In the genomic region with DNA sequence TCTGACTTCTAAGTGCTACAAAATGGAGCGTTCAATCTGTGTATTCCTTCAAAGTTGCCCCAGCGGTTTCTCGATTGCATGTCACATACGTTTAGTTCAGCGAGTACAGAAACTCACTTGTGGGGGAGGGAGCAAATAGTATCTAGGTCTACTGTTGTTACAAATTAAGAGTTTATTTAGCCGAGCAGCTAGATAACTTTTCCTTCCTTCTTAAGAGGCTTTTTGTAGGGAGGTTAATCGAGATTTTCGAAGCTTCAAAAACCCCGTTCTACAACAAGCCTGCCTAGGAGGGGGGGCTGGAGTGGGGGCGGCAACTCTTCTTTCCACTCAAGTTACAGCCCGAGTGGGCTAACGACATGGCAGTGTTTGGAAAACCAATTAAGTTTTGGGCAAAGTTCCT, we compare ENCODE assay signal across 9 mouse cellular contexts. TPM values are rescaled to one million over a fixed set of nuclear protein-coding genes. Genes with fewer than 3 reads are reported as not detected.
A peak's percentile ranks its signal among the peaks of the same experiment; 100 is the strongest.
DNase-seq lines count a peak whose midpoint lies in the region; ATAC-seq and TF ChIP-seq lines count a peak whose summit lies in the region.
"Had no signal": no experiment of that assay in that cellular context is flagged by ENCODE, and none has a peak within 500 bp of the region (broad histone marks: within the 10 kb centered on the region; RNA-seq: fewer than 3 reads in every experiment).

No protein-coding gene starts in this region.

- intact Hi-C loops in left cerebral cortex, adult 2 months (cut with DNase I) = no loop called here

- peak overlapping the region; percentile 70 for H3K4me3 ChIP-seq in left cerebral cortex, adult 2 months
- peak overlapping the region; percentile 86 for H3K4me3 ChIP-seq in embryonic fibroblast, embryonic 13.5 days (ENCODE audit: insufficient read depth, low read length)
- peak overlapping the region; percentile 75 for H3K4me3 ChIP-seq in neural tube, embryonic 15.5 days (replicated peaks)

- TF ChIP-seq POLR2A in embryonic fibroblast, embryonic 13.5 days (IDR thresholded peaks at IDR 0.05; ENCODE audit: low read depth, low read length) = no peak

- no peaks in the 10 kb centered on the region for H3K4me1 ChIP-seq in embryonic fibroblast, embryonic 13.5 days (ENCODE audit: control insufficient read depth, insufficient read depth, low read length)
- peaks cover 23% of the 10 kb centered on the region for H3K4me1 ChIP-seq in neural tube, embryonic 15.5 days

- H3K36me3 ChIP-seq in neural tube, embryonic 15.5 days = no peaks in the 10 kb centered on the region

- H3K9me3 ChIP-seq in neural tube, embryonic 15.5 days (replicated peaks) = no peaks in the 10 kb centered on the region

- 3% methylated on average over 12 of the region's 12 CpGs for WGBS in neural tube, embryonic 15.5 days

- no peak for TF ChIP-seq CTCF in left cerebral cortex, adult 2 months (IDR thresholded peaks at IDR 0.05)
- TF ChIP-seq CTCF in embryonic fibroblast, embryonic 13.5 days (IDR thresholded peaks at IDR 0.05; ENCODE audit: borderline replicate concordance, insufficient read depth, low read length) = no peak

- DNase-seq in left cerebral cortex, adult 2 months (ENCODE audit: extremely low spot score in 1 of 2, low spot score in 2 of 2) = peak in 1 of 2 experiments; percentile 12
- DNase-seq in left cerebral cortex, adult 11 months (ENCODE audit: low spot score) = no peak
- DNase-seq in kidney, postnatal 25 days = peak; percentile 39 to 65
- no peak for DNase-seq in thymus, postnatal 36 days
- DNase-seq in right cerebral cortex, postnatal 25 days = no peak

- peak; percentile 7; the same call in 1 of the 2 replicates for ATAC-seq in neural tube, embryonic 15.5 days (ENCODE audit: low FRiP score)
- ATAC-seq in frontal cortex, adult (ENCODE audit: low TSS enrichment) = no peak

- no peak overlapping the region for H3K27ac ChIP-seq in left cerebral cortex, adult 2 months
- H3K27ac ChIP-seq in embryonic fibroblast, embryonic 13.5 days (ENCODE audit: insufficient read depth, low read length) = peak overlapping the region; percentile 93
- H3K27ac ChIP-seq in neural tube, embryonic 15.5 days (replicated peaks) = peak overlapping the region; percentile 87; the same call in 1 of the 2 replicates

- peak overlapping the region; percentile 64 for H3K9ac ChIP-seq in neural tube, embryonic 15.5 days (replicated peaks)

- no peaks in the 10 kb centered on the region for H3K27me3 ChIP-seq in neural tube, embryonic 15.5 days (replicated peaks)

- H3K4me2 ChIP-seq in neural tube, embryonic 15.5 days = peak overlapping the region; percentile 94

RNA-seq across cellular contexts. Expression of a gene that starts 1.6 kb away (rescaled TPM):
- total RNA-seq in left cerebral cortex, adult 2 months (2021) = 10 to 100 TPM; 16.1 to 17.5 TPM
- 128 and 143 TPM in 2 replicates for polyA plus RNA-seq in embryonic fibroblast, embryonic 13.5 days (2011; ENCODE audit: insufficient read length, low read depth, missing spikeins)
- 6.8 and 12.1 TPM in 2 replicates for polyA plus RNA-seq in neural tube, embryonic 15.5 days (2015; fragmentation: Nextera tagmentation; extraction: Ambion mirVana)

RNA-seq across cellular contexts. Expression of a gene that starts 39.8 kb away (rescaled TPM):
- total RNA-seq in left cerebral cortex, adult 2 months (2021) = 1 to 10 TPM; 8.8 to 9.3 TPM
- 5.9 and 8.4 TPM in 2 replicates for polyA plus RNA-seq in embryonic fibroblast, embryonic 13.5 days (2011; ENCODE audit: insufficient read length, low read depth, missing spikeins)
- polyA plus RNA-seq in neural tube, embryonic 15.5 days (2015; fragmentation: Nextera tagmentation; extraction: Ambion mirVana) = 13.9 and 14.6 TPM in 2 replicates
- total RNA-seq: neutrophil, adult 5-6 weeks had no signal

Comparison
In these comparisons a context has a peak if more than half of its experiments do, and no peak if none do; other contexts are left out.
1. DNase-seq: peak in kidney, postnatal 25 days (2 of 2); none in left cerebral cortex, adult 11 months (single experiment), thymus, postnatal 36 days (0 of 2) and right cerebral cortex, postnatal 25 days (single experiment).
2. Peak in every context shown above with its lines, with median percentiles within 50 percentile points of each other: H3K4me3 ChIP-seq.